Mouse (Mus musculus) megakaryocyte, adult 5-6 weeks (primary cell): Measurements from ENCODE around the gene Trim47. TPM values are rescaled to one million over a fixed set of nuclear protein-coding genes. Genes with fewer than 3 reads are reported as not detected.

Experiments used
- ATAC-seq: 2 replicates; pipeline ENCODE4 v1.8.0; 2016; ENCODE audit warnings: mild to moderate bottlenecking, inconsistent platforms; ENCODE audit not compliant: poor library complexity, severe bottlenecking
- total RNA-seq, 2 experiments: library from RNA; stranded (forward) in 1 of 2; stranded (reverse) in 1 of 2; fragments of 153-499, 151-499 nt in 1 of 2; fragments of 221-1000, 200-1000 nt in 1 of 2; gene quantifications; 2 replicates each; pipeline versions ENCODE4 v1.2.3 to v1.2.4; 2015 to 2017

Trim47 gene
- total RNA-seq, 2 experiments from 2014 or later, result 0.07 to 0.47 TPM

DNA sequence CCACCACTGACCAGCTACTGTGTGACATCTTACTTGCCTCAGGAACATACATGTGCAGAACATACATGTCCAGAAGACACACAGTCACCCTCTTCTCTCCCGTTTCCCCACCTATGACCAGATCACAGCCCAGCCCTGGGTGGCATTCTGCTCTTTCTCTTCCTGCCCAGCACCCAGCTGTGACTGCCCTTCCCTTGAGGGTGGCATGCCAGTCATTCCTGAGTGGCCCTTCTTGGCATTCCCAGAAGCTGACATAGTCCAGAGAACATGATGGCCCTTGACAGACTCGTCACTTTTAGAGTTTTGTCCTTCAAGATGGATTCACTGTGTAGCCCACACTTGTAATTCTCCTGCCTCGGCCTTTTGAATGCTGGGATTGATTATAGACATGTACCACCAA lies 54.4 kb downstream of the Trim47 start:
- ATAC-seq, result no peak

DNA sequence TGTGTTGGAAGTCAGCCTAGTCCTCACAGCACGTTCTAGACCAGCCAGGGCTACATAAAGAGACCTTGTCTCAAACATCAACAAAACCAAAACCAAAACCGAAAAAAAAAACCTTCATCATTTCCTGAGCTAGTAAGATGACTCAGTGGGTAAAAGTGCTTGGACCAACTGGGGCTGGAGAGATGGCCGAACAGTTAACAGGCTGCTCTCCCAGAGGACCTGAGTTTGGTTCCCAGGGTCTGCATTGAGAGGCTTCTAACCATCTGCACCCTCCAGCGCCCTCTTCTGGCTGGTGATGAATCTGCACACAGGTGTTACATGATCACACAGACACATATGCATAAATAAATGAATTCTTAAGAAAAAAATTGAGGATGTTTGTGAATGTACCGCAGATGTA lies 55.5 kb downstream of the Trim47 start:
- peak; percentile 56 for ATAC-seq

DNA sequence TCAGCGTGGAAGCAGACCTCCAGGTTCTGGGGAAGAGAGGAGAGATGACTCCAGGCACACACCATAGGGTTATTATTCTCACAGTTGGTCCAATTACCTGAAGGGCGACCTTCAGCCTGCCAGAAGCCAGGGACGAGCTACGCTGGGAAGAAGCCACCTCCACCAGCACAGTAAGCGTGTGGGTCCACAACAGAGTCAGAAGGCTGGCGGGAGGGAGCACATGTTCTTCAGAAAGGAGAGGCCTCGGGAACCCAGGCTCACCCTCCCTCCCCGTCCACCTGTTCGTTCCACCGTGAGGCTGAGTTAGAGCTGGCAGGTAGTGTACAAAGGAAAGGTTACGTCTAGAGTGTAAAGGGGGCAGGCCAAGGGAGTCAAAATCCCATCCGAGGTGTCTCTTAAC lies 61.7 kb downstream of the Trim47 start:
- ATAC-seq, result no peak

GRCm38 (mm10) chr11:116064187-116064867 lies 62.7 kb downstream of the Trim47 start:
- no peak for ATAC-seq

DNA sequence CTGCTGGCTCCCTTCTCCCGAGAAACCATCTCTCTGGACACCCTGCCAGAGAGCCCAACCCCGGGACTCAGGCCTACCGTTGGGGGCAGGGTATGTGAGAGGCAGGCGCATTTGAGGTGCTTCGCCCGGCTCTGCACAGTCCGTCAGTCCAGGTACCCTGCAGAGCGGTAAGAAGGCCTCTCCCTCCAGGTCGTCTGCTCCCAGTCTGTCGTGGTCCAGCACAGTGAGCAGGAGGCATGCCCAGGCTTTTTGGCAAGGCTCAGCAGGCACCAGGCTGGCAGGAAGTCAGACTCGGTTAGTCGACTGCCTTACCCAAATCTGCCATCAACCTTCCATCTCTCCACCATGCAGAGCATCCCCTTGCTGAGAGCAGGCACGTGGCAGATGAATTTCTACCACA lies 63.4 kb downstream of the Trim47 start:
- no peak for ATAC-seq

DNA sequence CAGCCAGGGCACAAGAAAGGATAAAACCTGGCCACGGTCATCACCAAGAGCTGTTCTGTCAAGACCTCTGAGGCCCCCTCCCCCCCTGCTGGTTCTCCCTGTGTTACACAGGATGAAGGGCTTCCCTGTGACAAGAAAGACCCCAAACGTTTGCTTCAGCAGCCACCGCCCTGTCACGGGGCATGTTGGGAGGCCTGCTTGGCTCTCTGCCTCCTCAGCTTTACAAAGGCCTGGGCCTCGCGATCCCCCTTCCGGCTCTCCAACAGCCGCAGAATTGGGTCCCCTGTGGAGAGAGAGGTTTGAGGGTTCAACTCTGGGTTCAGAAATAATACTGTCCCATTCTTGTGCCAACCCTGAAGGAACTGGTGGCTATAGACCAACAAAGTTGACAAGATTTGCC lies 64.5 kb downstream of the Trim47 start:
- no peak for ATAC-seq

- no peak for ATAC-seq
Observed at GRCm38 (mm10) chr11:116061641-116062415, 65.2 kb downstream of the Trim47 start.

DNA sequence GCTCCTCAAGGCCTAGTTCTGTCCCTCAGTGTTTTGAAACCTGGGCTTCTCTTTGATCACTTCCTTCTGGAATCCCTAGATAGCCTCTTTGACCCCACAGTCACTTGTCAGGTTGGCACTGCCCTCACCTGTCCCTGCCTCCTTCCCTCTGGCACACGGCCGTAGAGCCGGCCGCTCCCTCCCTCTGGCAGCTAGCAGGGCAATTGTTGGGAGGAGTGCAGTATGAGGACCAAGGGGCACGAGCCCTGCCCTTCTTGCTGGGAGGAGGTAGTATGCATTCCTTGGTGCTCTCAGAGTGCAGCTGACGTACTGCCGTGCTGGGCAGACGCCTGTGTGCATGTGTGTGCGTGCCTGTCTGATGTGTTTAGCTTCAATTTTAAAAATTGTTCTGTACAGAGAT lies 66.4 kb downstream of the Trim47 start:
- ATAC-seq, result no peak

DNA sequence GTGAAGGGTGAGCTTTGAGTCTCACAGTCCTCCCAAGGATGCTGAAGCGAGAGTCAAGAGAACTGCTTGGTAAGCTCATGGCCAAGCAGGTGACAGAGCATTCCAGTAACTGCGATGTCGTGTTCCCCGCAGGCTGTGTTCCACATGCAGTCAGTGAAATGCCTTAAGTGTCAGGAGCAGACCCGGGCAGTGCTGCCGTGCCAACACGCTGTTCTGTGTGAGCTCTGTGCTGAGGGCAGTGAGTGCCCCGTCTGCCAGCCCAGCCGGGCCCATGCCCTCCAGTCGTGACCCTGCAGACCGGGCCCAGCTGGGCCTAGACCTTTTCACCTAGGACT lies 67.4 kb downstream of the Trim47 start:
- ATAC-seq, result no peak

DNA sequence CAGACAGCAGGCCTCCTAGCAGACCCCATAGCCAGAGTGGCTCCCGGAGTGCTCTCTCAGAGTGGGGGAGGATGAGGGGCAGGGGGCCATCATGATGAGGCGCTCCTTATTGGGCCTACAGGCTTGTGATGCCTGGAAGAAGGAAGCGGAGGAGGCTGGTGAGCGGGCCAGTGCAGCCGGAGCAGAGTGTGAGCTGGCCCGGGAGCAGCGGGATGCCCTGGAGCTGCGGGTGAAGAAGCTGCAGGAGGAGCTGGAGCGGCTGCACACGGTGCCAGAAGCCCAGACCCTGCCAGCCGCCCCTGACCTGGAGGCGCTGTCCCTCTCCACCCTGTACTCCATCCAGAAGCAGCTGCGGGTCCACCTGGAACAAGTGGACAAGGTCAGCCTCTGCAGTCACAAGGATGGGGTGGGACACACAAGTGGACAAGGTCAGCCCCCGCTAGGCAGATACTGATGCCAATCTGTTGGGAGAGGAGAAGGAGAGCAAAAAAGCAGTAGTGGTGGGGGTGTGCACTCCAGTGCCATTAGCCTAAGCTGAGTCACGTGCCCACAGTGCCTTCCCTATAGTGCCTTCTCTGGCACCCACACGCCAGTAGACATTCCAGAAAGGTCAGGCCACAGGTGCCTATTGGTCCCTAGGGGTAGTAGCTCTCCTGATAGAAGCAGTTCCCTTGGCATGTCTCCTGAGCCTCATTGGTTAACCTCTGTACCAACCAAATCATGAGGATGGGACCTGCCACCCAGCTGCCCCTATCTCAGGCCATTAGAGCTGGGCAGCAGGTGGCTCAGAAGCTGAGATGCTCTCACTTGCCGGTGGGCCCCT lies 67.9 kb downstream of the Trim47 start:
- ATAC-seq, result no peak

DNA sequence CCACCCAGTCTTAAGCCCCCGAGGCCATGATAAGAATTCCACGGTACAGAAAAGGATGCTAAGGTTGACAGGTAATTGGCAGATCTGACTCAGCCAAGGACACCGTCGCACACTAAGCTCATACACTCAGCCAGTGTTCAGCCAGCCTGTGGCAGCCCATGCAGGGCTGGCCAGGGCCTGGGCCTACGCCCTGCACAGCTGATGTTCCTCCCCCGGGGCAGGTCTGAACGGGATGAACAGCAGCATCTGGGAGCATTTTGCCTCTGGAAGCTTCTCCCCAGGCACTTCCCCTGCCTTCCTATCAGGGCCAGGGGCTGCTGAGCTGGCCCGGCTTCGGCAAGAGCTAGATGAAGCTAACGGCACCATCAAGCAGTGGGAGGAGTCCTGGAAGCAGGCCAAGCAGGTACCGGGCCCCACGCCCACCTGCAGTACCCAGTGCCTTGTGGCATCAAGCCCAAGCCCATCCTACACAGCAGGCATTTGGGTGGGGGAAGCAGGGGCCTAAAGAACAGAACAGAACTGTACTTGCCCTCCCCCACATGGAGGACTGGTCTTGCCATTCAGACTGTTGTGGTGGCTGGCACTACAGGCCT lies 68.9 kb downstream of the Trim47 start:
- ATAC-seq, result no peak

DNA sequence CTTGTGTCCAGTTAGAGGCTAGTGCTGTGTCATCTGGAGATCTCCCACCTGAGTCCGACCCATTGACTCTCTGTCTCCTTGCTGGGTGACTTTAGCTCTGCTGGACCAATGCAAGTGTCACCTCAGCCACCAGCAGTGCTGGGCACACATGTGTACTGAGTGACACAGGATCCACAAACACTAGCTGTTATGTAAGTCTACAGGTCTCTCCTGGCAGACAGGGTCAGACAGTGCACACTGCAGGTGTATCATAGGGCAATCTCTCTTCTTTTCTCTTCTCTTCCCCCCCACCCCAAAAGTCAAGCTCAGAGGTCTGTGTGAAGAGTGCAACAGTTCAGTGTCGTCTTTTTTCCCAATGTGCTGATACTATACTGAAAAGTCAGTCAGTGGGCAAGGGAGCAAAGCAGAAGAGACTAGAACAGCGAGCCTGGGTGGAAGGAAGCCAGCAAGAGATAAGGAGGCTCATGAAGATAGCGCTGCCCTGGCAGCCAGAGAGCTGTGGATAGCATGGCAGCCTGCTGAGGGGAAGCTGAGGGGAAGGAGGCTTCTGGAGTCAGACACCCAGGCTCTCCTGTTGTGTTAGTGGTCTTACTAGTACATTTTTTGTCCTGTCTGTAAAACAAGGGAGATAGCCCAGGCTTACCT lies 69.7 kb downstream of the Trim47 start:
- peak; percentile 70 for ATAC-seq

DNA sequence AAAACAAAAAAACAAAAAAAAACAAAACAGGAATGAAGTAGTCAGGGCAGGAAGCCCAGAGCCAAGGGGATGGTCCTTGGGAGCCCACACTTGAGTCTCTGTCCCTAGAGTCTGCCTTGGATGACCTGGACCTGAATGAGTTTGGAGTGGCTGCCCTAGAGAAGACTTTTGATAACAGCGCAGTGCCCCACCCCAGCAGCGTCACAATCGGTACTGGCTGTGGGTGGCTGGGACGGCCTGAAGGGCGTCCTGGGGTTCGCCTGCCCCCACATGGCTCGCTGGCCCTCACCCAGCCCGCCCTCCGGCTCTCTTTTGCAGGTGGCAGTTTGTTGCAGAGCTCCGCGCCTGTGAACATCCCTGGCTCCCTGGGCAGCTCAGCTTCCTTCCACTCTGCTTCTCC lies 71.1 kb downstream of the Trim47 start:
- ATAC-seq, result no peak

Other genes with a start within 250 kb of the Trim47 start
- 37.5 and 48.1 TPM in 2 replicates for gene Smim5, start 227.2 kb downstream of the Trim47 start, total RNA-seq (2015)
- 40.4 and 42.5 TPM in 2 replicates for gene Smim5, start 227.2 kb downstream of the Trim47 start, total RNA-seq (2017)
- gene Smim6, start 215.2 kb downstream of the Trim47 start, total RNA-seq (2015), result 2.7 and 4.9 TPM in 2 replicates
- 0.73 TPM in 1 of 2 replicates, not detected in the other for gene Smim6, start 215.2 kb downstream of the Trim47 start, total RNA-seq (2017)
- 18.6 and 22.6 TPM in 2 replicates for gene Sap30bp, start 193.9 kb downstream of the Trim47 start, total RNA-seq (2015)
- 158 and 190 TPM in 2 replicates for gene Sap30bp, start 193.9 kb downstream of the Trim47 start, total RNA-seq (2017)
- gene Recql5, start 193.7 kb downstream of the Trim47 start, total RNA-seq (2015), result 13.2 and 19.9 TPM in 2 replicates
- gene Recql5, start 193.7 kb downstream of the Trim47 start, total RNA-seq (2017), result 19.9 and 22.5 TPM in 2 replicates
- 0.09 TPM in 1 of 2 replicates, not detected in the other for gene Itgb4, start 152.5 kb downstream of the Trim47 start, total RNA-seq (2015)
- gene Itgb4, start 152.5 kb downstream of the Trim47 start, total RNA-seq (2017), result not detected in 2 replicates
- gene Galk1, start 114.5 kb downstream of the Trim47 start, total RNA-seq (2015), result 4.6 and 5.0 TPM in 2 replicates
- gene Galk1, start 114.5 kb downstream of the Trim47 start, total RNA-seq (2017), result 10.4 and 10.8 TPM in 2 replicates
- gene H3f3b, start 99.2 kb downstream of the Trim47 start, total RNA-seq (2015), result 756 and 808 TPM in 2 replicates
- 735 and 795 TPM in 2 replicates for gene H3f3b, start 99.2 kb downstream of the Trim47 start, total RNA-seq (2017)
- gene Unk, start 96.9 kb downstream of the Trim47 start, total RNA-seq (2015), result 10.1 and 10.5 TPM in 2 replicates
- gene Unk, start 96.9 kb downstream of the Trim47 start, total RNA-seq (2017), result 7.8 and 8.3 TPM in 2 replicates
- gene Unc13d, start 49.2 kb downstream of the Trim47 start, total RNA-seq (2015), result 16.5 and 18.2 TPM in 2 replicates
- 26.7 and 27.7 TPM in 2 replicates for gene Unc13d, start 49.2 kb downstream of the Trim47 start, total RNA-seq (2017)
- gene Wbp2, start 40.2 kb downstream of the Trim47 start, total RNA-seq (2015), result 89.9 and 100 TPM in 2 replicates
- 39.5 and 49.8 TPM in 2 replicates for gene Wbp2, start 40.2 kb downstream of the Trim47 start, total RNA-seq (2017)
- 15.8 and 15.9 TPM in 2 replicates for gene Trim65, start 3.9 kb upstream of the Trim47 start, total RNA-seq (2015)
- 7.9 and 10.7 TPM in 2 replicates for gene Trim65, start 3.9 kb upstream of the Trim47 start, total RNA-seq (2017)
- 14.6 and 17.3 TPM in 2 replicates for gene Mrpl38, start 11.7 kb upstream of the Trim47 start, total RNA-seq (2015)
- 6.9 and 10.0 TPM in 2 replicates for gene Mrpl38, start 11.7 kb upstream of the Trim47 start, total RNA-seq (2017)
- 2.9 and 5.9 TPM in 2 replicates for gene Fbf1, start 41.0 kb upstream of the Trim47 start, total RNA-seq (2015)
- 5.7 and 6.3 TPM in 2 replicates for gene Fbf1, start 41.0 kb upstream of the Trim47 start, total RNA-seq (2017)
- 58.5 and 63.9 TPM in 2 replicates for gene Ten1, start 71.6 kb upstream of the Trim47 start, total RNA-seq (2015)
- 21.4 and 27.2 TPM in 2 replicates for gene Ten1, start 71.6 kb upstream of the Trim47 start, total RNA-seq (2017)
- gene Acox1, start 71.8 kb upstream of the Trim47 start, total RNA-seq (2015), result 15.1 and 18.3 TPM in 2 replicates
- 18.6 and 19.7 TPM in 2 replicates for gene Acox1, start 71.8 kb upstream of the Trim47 start, total RNA-seq (2017)
- 0.11 TPM in 1 of 2 replicates, not detected in the other for gene Evpl, start 110.9 kb upstream of the Trim47 start, total RNA-seq (2015)
- 0.24 and 0.37 TPM in 2 replicates for gene Evpl, start 110.9 kb upstream of the Trim47 start, total RNA-seq (2017)
- gene Srp68, start 147.0 kb upstream of the Trim47 start, total RNA-seq (2015), result 17.4 and 21.0 TPM in 2 replicates
- gene Srp68, start 147.0 kb upstream of the Trim47 start, total RNA-seq (2017), result 17.8 and 19.3 TPM in 2 replicates
- gene Galr2, start 153.7 kb upstream of the Trim47 start, total RNA-seq (2015), result not detected in 2 replicates
- 0.07 TPM in 1 of 2 replicates, not detected in the other for gene Galr2, start 153.7 kb upstream of the Trim47 start, total RNA-seq (2017)
- 29.2 and 34.8 TPM in 2 replicates for gene Exoc7, start 180.0 kb upstream of the Trim47 start, total RNA-seq (2015)
- gene Exoc7, start 180.0 kb upstream of the Trim47 start, total RNA-seq (2017), result 20.3 and 27.3 TPM in 2 replicates
- gene Foxj1, start 208.2 kb upstream of the Trim47 start, total RNA-seq (2015), result not detected in 2 replicates
- not detected in 2 replicates for gene Foxj1, start 208.2 kb upstream of the Trim47 start, total RNA-seq (2017)